Mouse (Mus musculus): Measurements from ENCODE around the gene Lrrc52.

- no peak for TF ChIP-seq CTCF (conservative IDR thresholded peaks at IDR 0.05; ENCODE audit: low read length)
- no peak for TF ChIP-seq POU5F1 (IDR thresholded peaks at IDR 0.05; ENCODE audit: borderline replicate concordance, low read length)
These were observed 20.1 kb downstream of the Lrrc52 start for GRCm38 (mm10) chr1:167446516-167446915.

All from E14TG2a.4 (cell line).